Mouse (Mus musculus): Measurements from ENCODE around the gene Slfn14. TPM values are rescaled to one million over a fixed set of nuclear protein-coding genes. Genes with fewer than 3 reads are reported as not detected.

The Slfn14 gene
- total and polyA plus RNA-seq, 3 experiments, result 0.04 to 0.19 TPM; not detected in 1

- peak; percentile 71; the same call in 1 of the 2 replicates for TF ChIP-seq BHLHE40 (IDR thresholded peaks at IDR 0.05; ENCODE audit: borderline replicate concordance, low read depth, low read length)
- no peak for TF ChIP-seq RAD21 (IDR thresholded peaks at IDR 0.05; ENCODE audit: low read depth, low read length)
- TF ChIP-seq MXI1 (IDR thresholded peaks at IDR 0.05; ENCODE audit: low read depth, low read length), result peak; percentile 88
- peak; percentile 76 to 96; a peak in 3 of 4 replicates for TF ChIP-seq POLR2A (IDR thresholded peaks at IDR 0.05; ENCODE audit: control insufficient read depth in 1 of 2, insufficient read depth in 1 of 2, low read depth in 1 of 2, low read length in 2 of 2, poor library complexity in 1 of 2)
Measured at GRCm38 (mm10) chr11:83291375-83292250, 5.1 kb upstream of the Slfn14 start (continued).

- Histone ChIP-seq H3K9me3 (replicated peaks; ENCODE audit: insufficient read depth, low read length) (no peaks in the 10 kb centered on the region), H3K27me3 (ENCODE audit: control insufficient read depth in 1 of 2, insufficient read depth in 2 of 2, low read length in 2 of 2) (no peaks in the 10 kb centered on the region), H3K4me1 (ENCODE audit: control insufficient read depth in 1 of 2, insufficient read depth in 2 of 2, low read length in 2 of 2) (peaks cover 29 to 38% of the 10 kb centered on the region in 2 experiments), H3K9ac (ENCODE audit: control insufficient read depth, low read depth, low read length, poor library complexity, severe bottlenecking) (no peak overlapping the region), H3K4me3 (ENCODE audit: control insufficient read depth in 1 of 2, insufficient read depth in 1 of 2, low read depth in 2 of 2, low read length in 2 of 2) (no peak overlapping the region), H3K36me3 (ENCODE audit: control insufficient read depth in 1 of 2, insufficient read depth in 2 of 2, low read length in 2 of 2) (peaks cover 6 to 50% of the 10 kb centered on the region in 2 experiments), H3K27ac (ENCODE audit: control insufficient read depth, low read depth, low read length) (no peak overlapping the region), H3K79me2 (ENCODE audit: control insufficient read depth, insufficient read depth, low read length, poor library complexity) (peaks cover 25% of the 10 kb centered on the region)
- TF ChIP-seq MXI1 (IDR thresholded peaks at IDR 0.05; ENCODE audit: low read depth, low read length), result no peak
- peak; percentile 37 for DNase-seq (ENCODE audit: low read depth, low spot score)
Measured at GRCm38 (mm10) chr11:83289633-83290032, 3.1 kb upstream of the Slfn14 start.

- peaks cover 3 to 45% of the 10 kb centered on the region in 2 experiments; a peak in 3 of 4 replicates for H3K36me3 ChIP-seq (ENCODE audit: control insufficient read depth in 1 of 2, insufficient read depth in 2 of 2, low read length in 2 of 2)
- no peaks in the 10 kb centered on the region for H3K9me3 ChIP-seq (replicated peaks; ENCODE audit: insufficient read depth, low read length)
- no peak for TF ChIP-seq CHD1 (IDR thresholded peaks at IDR 0.05; ENCODE audit: low read depth, low read length)
- no peak; a peak in 1 of 6 replicates for TF ChIP-seq CTCF (IDR thresholded peaks at IDR 0.05 in 2 of 3, conservative IDR thresholded peaks at IDR 0.05 in 1 of 3; ENCODE audit: control insufficient read depth in 1 of 3, insufficient read depth in 1 of 3, low read depth in 2 of 3, low read length in 3 of 3, poor library complexity in 1 of 3, severe bottlenecking in 1 of 3)
- no peak for TF ChIP-seq MEF2A (IDR thresholded peaks at IDR 0.05; ENCODE audit: extremely low read depth, insufficient replicate concordance, low read depth, low read length, poor library complexity, severe bottlenecking)
- no peak for TF ChIP-seq TCF12 (IDR thresholded peaks at IDR 0.05; ENCODE audit: low read depth, low read length)
- no peak for TF ChIP-seq MYB (IDR thresholded peaks at IDR 0.05; ENCODE audit: low read depth, low read length)
- no peak for TF ChIP-seq HCFC1 (IDR thresholded peaks at IDR 0.05; ENCODE audit: low read depth, low read length)
- TF ChIP-seq ZKSCAN1 (IDR thresholded peaks at IDR 0.05; ENCODE audit: low read depth, low read length), result no peak
- TF ChIP-seq ZMIZ1 (IDR thresholded peaks at IDR 0.05; ENCODE audit: low read depth, low read length), result no peak
- TF ChIP-seq POLR2AphosphoS5 (IDR thresholded peaks at IDR 0.05; ENCODE audit: borderline replicate concordance, low read depth, low read length), result no peak
- TF ChIP-seq JUND (IDR thresholded peaks at IDR 0.05; ENCODE audit: low read depth, low read length), result no peak
- no peak for TF ChIP-seq BHLHE40 (IDR thresholded peaks at IDR 0.05; ENCODE audit: borderline replicate concordance, low read depth, low read length)
- TF ChIP-seq ZC3H11A (IDR thresholded peaks at IDR 0.05; ENCODE audit: low read depth, low read length), result no peak
- TF ChIP-seq MYC (IDR thresholded peaks at IDR 0.05; ENCODE audit: low read depth, low read length), result no peak
- TF ChIP-seq NELFE (IDR thresholded peaks at IDR 0.05; ENCODE audit: low read depth, low read length), result no peak
- TF ChIP-seq ZNF384 (IDR thresholded peaks at IDR 0.05; ENCODE audit: low read depth, low read length), result no peak
- no peak for TF ChIP-seq NRF1 (IDR thresholded peaks at IDR 0.05; ENCODE audit: insufficient read depth, low read depth, low read length, poor library complexity, severe bottlenecking)
- no peaks in the 10 kb centered on the region for H3K27me3 ChIP-seq (ENCODE audit: control insufficient read depth in 1 of 2, insufficient read depth in 2 of 2, low read length in 2 of 2)
- DNase-seq (ENCODE audit: low read depth, low spot score), result no peak
- H3K9ac ChIP-seq (ENCODE audit: control insufficient read depth, low read depth, low read length, poor library complexity, severe bottlenecking), result no peak overlapping the region
- no peak overlapping the region for H3K4me3 ChIP-seq (ENCODE audit: control insufficient read depth in 1 of 2, insufficient read depth in 1 of 2, low read depth in 2 of 2, low read length in 2 of 2)
- peaks cover 23% of the 10 kb centered on the region for H3K79me2 ChIP-seq (ENCODE audit: control insufficient read depth, insufficient read depth, low read length, poor library complexity)
- no peak overlapping the region for H3K27ac ChIP-seq (ENCODE audit: control insufficient read depth, low read depth, low read length)
- peaks cover 29 to 38% of the 10 kb centered on the region in 2 experiments for H3K4me1 ChIP-seq (ENCODE audit: control insufficient read depth in 1 of 2, insufficient read depth in 2 of 2, low read length in 2 of 2)
Measured at GRCm38 (mm10) chr11:83289036-83289435, 2.5 kb upstream of the Slfn14 start.
